Mouse (Mus musculus) brain, embryonic 14.5 days (tissue): ENCODE measurements around the gene Pik3cd. TPM values are rescaled to one million over a fixed set of nuclear protein-coding genes. Genes with fewer than 3 reads are reported as not detected.
A peak's percentile ranks its signal among the peaks of the same experiment; 100 is the strongest.

Experiments used
- DNase-seq: peaks from one replicate; pipeline ENCODE4 v3.0.0-alpha.2; 2011; ENCODE audit warnings: low read depth
- CTCF ChIP-seq: fragments of 200-500 bp; IDR thresholded peaks from 2 replicates; pipeline ENCODE4 v1.5.1; 2012; ENCODE audit warnings: inconsistent platforms, mild to moderate bottlenecking, moderate library complexity, borderline replicate concordance; ENCODE audit not compliant: insufficient read depth, insufficient read length; ENCODE audit errors: extremely low read depth
- POLR2A ChIP-seq: fragments of 200-500 bp; IDR thresholded peaks from 2 replicates; pipeline ENCODE4 v1.6.1; 2012; ENCODE audit warnings: mild to moderate bottlenecking, inconsistent platforms, borderline replicate concordance; ENCODE audit not compliant: poor library complexity, insufficient read depth, insufficient read length, severe bottlenecking; ENCODE audit errors: extremely low read depth
- polyA plus RNA-seq: library from polyadenylated mRNA; depleted of rRNA; stranded (reverse); fragments of >200 nt; gene quantifications from 2 replicates; pipeline ENCODE4 v1.2.3, GENCODE M21; 2012; rRNA removed

The Pik3cd gene
- polyA plus RNA-seq, 1 experiment = 22.4 TPM

GRCm38 (mm10) chr4:149608309-149608638 lies 94.1 kb downstream of the Pik3cd start:
- DNase-seq = no peak
- TF ChIP-seq POLR2A (no peak), CTCF (no peak)

- DNase-seq = peak; percentile 56
- TF ChIP-seq POLR2A = no peak
- TF ChIP-seq CTCF = no peak
Measured at GRCm38 (mm10) chr4:149607591-149608308, 94.6 kb downstream of the Pik3cd start.

- no peak for TF ChIP-seq POLR2A
- TF ChIP-seq CTCF = no peak
- no peak for DNase-seq
Measured at GRCm38 (mm10) chr4:149606766-149607358, 95.5 kb downstream of the Pik3cd start.

GRCm38 (mm10) chr4:149606056-149606455 lies 96.3 kb downstream of the Pik3cd start:
- TF ChIP-seq CTCF (no peak), POLR2A (no peak)
- no peak for DNase-seq

GRCm38 (mm10) chr4:149604518-149604917 lies 97.9 kb downstream of the Pik3cd start:
- no peak for DNase-seq
- TF ChIP-seq POLR2A (no peak), CTCF (no peak)

- DNase-seq = no peak
Measured at GRCm38 (mm10) chr4:149603860-149604259, 98.5 kb downstream of the Pik3cd start.

GRCm38 (mm10) chr4:149602236-149602635 lies 100.1 kb downstream of the Pik3cd start:
- no peak for TF ChIP-seq POLR2A
- DNase-seq = no peak

More at GRCm38 (mm10) chr4:149603860-149604259, 98.5 kb downstream of the Pik3cd start:
- TF ChIP-seq CTCF = no peak
- TF ChIP-seq POLR2A = no peak

GRCm38 (mm10) chr4:149601484-149601883 lies 100.9 kb downstream of the Pik3cd start:
- peak; percentile 60 for DNase-seq
- no peak for TF ChIP-seq CTCF
- TF ChIP-seq POLR2A = no peak

- TF ChIP-seq POLR2A = no peak
- TF ChIP-seq CTCF = no peak
- no peak for DNase-seq
Measured at GRCm38 (mm10) chr4:149600130-149600529, 102.2 kb downstream of the Pik3cd start.

GRCm38 (mm10) chr4:149599549-149599948 lies 102.8 kb downstream of the Pik3cd start:
- no peak for TF ChIP-seq CTCF
- no peak for TF ChIP-seq POLR2A
- DNase-seq = no peak

Other genes with a start within 250 kb of the Pik3cd start
- gene Rbp7, start 247.6 kb downstream of the Pik3cd start, polyA plus RNA-seq = 0.21 TPM in 1 of 2 replicates, not detected in the other
- not detected in 2 replicates for gene Tmem274, start 225.2 kb downstream of the Pik3cd start, polyA plus RNA-seq
- gene Nmnat1, start 217.4 kb downstream of the Pik3cd start, polyA plus RNA-seq = 7.5 and 9.9 TPM in 2 replicates
- gene Lzic, start 217.3 kb downstream of the Pik3cd start, polyA plus RNA-seq = 31.7 and 32.0 TPM in 2 replicates
- 59.0 and 62.8 TPM in 2 replicates for gene Ctnnbip1, start 184.3 kb downstream of the Pik3cd start, polyA plus RNA-seq
- gene Clstn1, start 116.1 kb downstream of the Pik3cd start, polyA plus RNA-seq = 51.4 and 145 TPM in 2 replicates
- 67.6 and 74.0 TPM in 2 replicates for gene Tmem201, start 35.5 kb upstream of the Pik3cd start, polyA plus RNA-seq
- gene Slc25a33, start 71.7 kb upstream of the Pik3cd start, polyA plus RNA-seq = 15.0 and 16.1 TPM in 2 replicates